Comparison of ENCODE assay signal across 9 mouse cellular contexts in the genomic region with DNA sequence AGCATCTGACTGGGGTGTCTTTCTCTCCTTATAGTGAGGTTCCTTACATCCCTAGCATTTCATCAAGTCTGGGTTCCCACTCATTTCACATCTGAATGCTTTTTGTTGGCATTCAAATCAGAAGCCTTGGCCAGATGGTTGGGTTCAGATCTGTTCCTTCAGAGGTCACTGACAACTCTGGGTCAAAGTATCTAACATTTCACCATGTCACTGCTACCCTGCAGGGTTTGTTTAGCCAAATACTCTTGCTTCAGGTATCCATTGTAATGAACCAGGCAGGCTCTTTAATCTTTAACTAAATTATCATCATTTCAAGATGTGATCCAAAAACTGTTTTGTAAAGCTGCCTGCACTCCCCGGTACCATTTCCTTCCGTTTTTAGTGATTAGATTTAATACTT. TPM values are rescaled to one million over a fixed set of nuclear protein-coding genes. Genes with fewer than 3 reads are reported as not detected.
DNase-seq lines count a peak whose midpoint lies in the region; ATAC-seq and TF ChIP-seq lines count a peak whose summit lies in the region.
"Had no signal": no experiment of that assay in that cellular context is flagged by ENCODE, and none has a peak within 500 bp of the region (broad histone marks: within the 10 kb centered on the region; RNA-seq: fewer than 3 reads in every experiment).

No protein-coding gene starts in this region.

- H3K27me3 ChIP-seq in liver, adult 2 months (ENCODE audit: control insufficient read depth, insufficient read depth, low read length), result no peaks in the 10 kb centered on the region
- H3K27me3 ChIP-seq in hindbrain, embryonic 16.5 days (replicated peaks; ENCODE audit: control insufficient read depth, insufficient read depth, low read length), result no peaks in the 10 kb centered on the region
- H3K27me3 ChIP-seq in midbrain, postnatal 0 days (ENCODE audit: insufficient read depth, low read length), result no peaks in the 10 kb centered on the region
- H3K27me3 ChIP-seq: Patski had no signal

- 9% methylated on average over 2 of the region's 2 CpGs for WGBS in liver, adult 2 months
- 90% methylated on average over 2 of the region's 2 CpGs for WGBS in hindbrain, embryonic 16.5 days
- WGBS in midbrain, postnatal 0 days, result 82% methylated on average over 2 of the region's 2 CpGs

- DNase-seq in gastrocnemius, adult 2 months, result no peak
- no peak for DNase-seq in gastrocnemius, postnatal 10 days
- peak; percentile 99 for DNase-seq in liver, adult 2 months (ENCODE audit: extremely low read depth, low read depth, low spot score)
- DNase-seq in liver, result no peak
- DNase-seq in midbrain, postnatal 0 days (ENCODE audit: low spot score), result no peak
- no peak for DNase-seq in left cerebral cortex, adult 18-20 months (ENCODE audit: low spot score in 2 of 2)
- no peak for DNase-seq in spleen, adult 18-20 months

- no peaks in the 10 kb centered on the region for H3K9me3 ChIP-seq in hindbrain, embryonic 16.5 days (ENCODE audit: control insufficient read depth, low read length)
- no peaks in the 10 kb centered on the region for H3K9me3 ChIP-seq in midbrain, postnatal 0 days (ENCODE audit: low read length)

- no peak for ATAC-seq in hindbrain, embryonic 16.5 days
- no peak for ATAC-seq in midbrain, postnatal 0 days (ENCODE audit: low FRiP score)

- H3K36me3 ChIP-seq in liver, adult 2 months (ENCODE audit: control insufficient read depth, insufficient read depth, low read length), result no peaks in the 10 kb centered on the region
- H3K36me3 ChIP-seq in hindbrain, embryonic 16.5 days (ENCODE audit: control insufficient read depth, insufficient read depth, low read length), result no peaks in the 10 kb centered on the region
- no peaks in the 10 kb centered on the region for H3K36me3 ChIP-seq in midbrain, postnatal 0 days (ENCODE audit: insufficient read depth, low read length)

- H3K9ac ChIP-seq in liver, adult 2 months (ENCODE audit: low read depth, low read length), result peak overlapping the region; percentile 81; the same call in 1 of the 2 replicates
- H3K9ac ChIP-seq in hindbrain, embryonic 16.5 days (ENCODE audit: low read depth, low read length), result no peak overlapping the region
- no peak overlapping the region for H3K9ac ChIP-seq in midbrain, postnatal 0 days (replicated peaks; ENCODE audit: low read length, poor library complexity, severe bottlenecking)

- no peak for TF ChIP-seq POLR2A in liver, adult 2 months (IDR thresholded peaks at IDR 0.05; ENCODE audit: extremely low read depth, insufficient read depth, low read length)

- H3K4me1 ChIP-seq in liver, adult 2 months (ENCODE audit: control insufficient read depth, insufficient read depth, low read length), result peaks cover 36% of the 10 kb centered on the region
- H3K4me1 ChIP-seq in hindbrain, embryonic 16.5 days (ENCODE audit: control insufficient read depth, insufficient read depth, low read depth, low read length), result peaks cover 25% of the 10 kb centered on the region
- H3K4me1 ChIP-seq in midbrain, postnatal 0 days (ENCODE audit: insufficient read depth, low read length), result peaks cover 8% of the 10 kb centered on the region; the same call in 1 of the 2 replicates

- H3K27ac ChIP-seq in gastrocnemius, adult 2 months, result peak overlapping the region; percentile 98
- H3K27ac ChIP-seq in liver, adult 2 months (replicated peaks; ENCODE audit: insufficient read depth, low read depth, low read length), result peak overlapping the region; percentile 96
- peak overlapping the region; percentile 36; the same call in 1 of the 2 replicates for H3K27ac ChIP-seq in hindbrain, embryonic 16.5 days (ENCODE audit: low read depth, low read length)
- H3K27ac ChIP-seq in midbrain, postnatal 0 days (ENCODE audit: low read depth, low read length), result peak overlapping the region; percentile 57; the same call in 1 of the 2 replicates

- intact Hi-C loops in gastrocnemius, adult 2 months (cut with DNase I), result loop anchor here (2.0 to 10.0 kb wide), 5 partner anchors 72 to 326 kb away; a partner anchor contains a TSS

- H3K79me2 ChIP-seq in liver, adult 2 months (ENCODE audit: control insufficient read depth, insufficient read depth, low read length), result peaks cover 4% of the 10 kb centered on the region; the same call in 1 of the 2 replicates

- no peak for TF ChIP-seq CTCF in gastrocnemius, adult 2 months (IDR thresholded peaks at IDR 0.05)
- no peak for TF ChIP-seq CTCF in liver, adult 2 months (IDR thresholded peaks at IDR 0.05; ENCODE audit: low read depth, low read length)
- no peak for TF ChIP-seq CTCF in midbrain, postnatal 0 days (IDR thresholded peaks at IDR 0.05)

- peak overlapping the region; percentile 69 for H3K4me2 ChIP-seq in hindbrain, embryonic 16.5 days (ENCODE audit: low read length)
- peak overlapping the region; percentile 81; the same call in 1 of the 2 replicates for H3K4me2 ChIP-seq in midbrain, postnatal 0 days (ENCODE audit: low read depth, low read length, poor library complexity, severe bottlenecking)

- H3K4me3 ChIP-seq in gastrocnemius, adult 2 months, result no peak overlapping the region; the same call in 1 of the 2 replicates
- H3K4me3 ChIP-seq in liver, adult 2 months (ENCODE audit: insufficient read depth, low read depth, low read length), result peak overlapping the region; percentile 51; the same call in 1 of the 2 replicates
- no peak overlapping the region; the same call in 1 of the 2 replicates for H3K4me3 ChIP-seq in hindbrain, embryonic 16.5 days (ENCODE audit: low read length)
- peak overlapping the region; percentile 59; the same call in 1 of the 2 replicates for H3K4me3 ChIP-seq in midbrain, postnatal 0 days (ENCODE audit: low read depth, low read length)

RNA-seq across cellular contexts. Expression of a gene that starts 0.7 kb away (rescaled TPM):
- 100 to 1,000 TPM in 1 of 2 experiments, 10 to 100 TPM in 1; 99.2 to 114 TPM for total RNA-seq in gastrocnemius, adult 2 months (2021)
- 10 to 100 TPM; 49.4 to 59.9 TPM for total RNA-seq in gastrocnemius, postnatal 10 days (2021)
- 19.5 and 27.8 TPM in 2 replicates for total RNA-seq in liver, adult 2 months (2014; rRNA removed)
- 10.8 and 11.8 TPM in 2 replicates for polyA plus RNA-seq in liver, adult 2 months (2012; rRNA removed)
- polyA plus RNA-seq in hindbrain, embryonic 16.5 days (2015; fragmentation: Nextera tagmentation; extraction: Ambion mirVana), result 15.3 and 15.6 TPM in 2 replicates
- 16.2 and 17.6 TPM in 2 replicates for total RNA-seq in midbrain, postnatal 0 days (2014; rRNA removed)
- 13.5 and 13.7 TPM in 2 replicates for polyA plus RNA-seq in midbrain, postnatal 0 days (2015; fragmentation: Nextera tagmentation; extraction: Ambion mirVana)
- 10 to 100 TPM; 23.6 to 23.8 TPM for total RNA-seq in left cerebral cortex, adult 18-20 months (2021)

Comparison
In these comparisons a context has a peak if more than half of its experiments do, and no peak if none do; other contexts are left out.
1. H3K27ac ChIP-seq: peak in every context shown above with its lines; median percentile 98 in gastrocnemius, adult 2 months; 96 in liver, adult 2 months; 57 in midbrain, postnatal 0 days; 36 in hindbrain, embryonic 16.5 days.
2. H3K4me3 ChIP-seq: peak in liver, adult 2 months (single experiment) and midbrain, postnatal 0 days (single experiment); none in gastrocnemius, adult 2 months (single experiment) and hindbrain, embryonic 16.5 days (single experiment).